Mouse (Mus musculus): ENCODE measurements around the gene BC147527.
A peak's percentile ranks its signal among the peaks of the same experiment; 100 is the strongest.
"Not testable (repeated sequence)": the region's sequence is repeated elsewhere in the genome, so short reads cannot be mapped to it uniquely, and the experiment has no call there.

Gene BC147527

GRCm38 (mm10) chr13:120299991-120300442 is at the start of gene BC147527:
Gene BC147527, plus strand, starts transcription at chr13:120300392.
- DNase-seq: no peak

GRCm38 (mm10) chr13:120251208-120251924 is 48.8 kb upstream of the BC147527 start:
- not testable (repeated sequence) for DNase-seq

GRCm38 (mm10) chr13:120258817-120259658 is 41.2 kb upstream of the BC147527 start:
- not testable (repeated sequence) for DNase-seq

GRCm38 (mm10) chr13:120259718-120260117 is 40.5 kb upstream of the BC147527 start:
- not testable (repeated sequence) for DNase-seq

DNA sequence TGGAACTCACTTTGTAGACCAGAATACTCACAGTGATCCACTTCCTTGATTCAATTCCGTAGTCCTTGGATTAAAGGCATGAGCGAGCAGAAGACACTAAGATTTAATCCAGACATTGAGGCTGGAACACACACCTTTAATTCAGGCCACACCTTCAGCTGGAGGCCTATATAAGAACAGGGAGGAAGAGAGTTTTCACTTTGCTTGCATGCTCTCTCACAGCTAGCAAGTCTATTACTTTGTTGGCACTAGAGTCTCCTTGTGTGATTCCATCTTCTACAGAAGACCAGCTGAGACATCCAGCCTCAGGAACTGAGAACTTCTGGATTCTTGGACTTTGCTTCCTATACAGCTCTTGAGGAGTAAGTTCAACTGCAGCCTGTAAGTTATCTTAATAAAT is 37.3 kb upstream of the BC147527 start, which contains the start of gene AF067061:
Gene AF067061, plus strand, starts transcription at position 245 of the 400 bp plus-strand sequence.
- DNase-seq: not testable (repeated sequence)

- DNase-seq: not testable (repeated sequence)
Observed at GRCm38 (mm10) chr13:120277837-120278236, 22.4 kb upstream of the BC147527 start.

- peak in 1 of 2 experiments; percentile 10 for DNase-seq
Observed at GRCm38 (mm10) chr13:120278784-120279183, 21.4 kb upstream of the BC147527 start.

DNA sequence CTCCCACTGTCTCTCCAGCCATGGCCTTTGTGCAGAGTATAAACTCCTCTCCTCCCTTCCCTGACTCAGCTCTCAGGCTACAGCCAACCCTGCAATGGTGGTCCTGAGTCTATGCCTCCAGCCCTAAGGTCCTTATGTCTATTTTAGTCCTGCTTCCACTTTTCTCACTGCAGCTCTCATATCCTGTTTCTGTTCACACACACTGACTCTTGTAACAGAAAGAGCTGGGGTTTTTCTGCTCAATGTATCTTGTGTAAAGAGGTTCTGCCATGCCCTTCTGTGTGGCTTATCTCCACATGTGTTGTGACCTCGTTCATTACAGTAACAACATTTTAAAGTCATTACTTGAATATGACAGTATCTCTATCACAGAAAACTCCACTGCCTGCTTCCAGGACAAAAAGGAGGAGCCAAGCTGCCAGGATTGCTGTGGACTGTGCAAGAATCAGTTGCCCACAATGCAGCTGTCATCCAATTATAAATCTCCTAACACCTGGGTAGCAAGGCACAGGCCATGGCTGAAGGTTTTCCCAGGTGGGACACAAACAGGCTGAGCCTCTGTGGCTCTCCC is 783 bp upstream of the BC147527 start:
- no peak for DNase-seq

DNA sequence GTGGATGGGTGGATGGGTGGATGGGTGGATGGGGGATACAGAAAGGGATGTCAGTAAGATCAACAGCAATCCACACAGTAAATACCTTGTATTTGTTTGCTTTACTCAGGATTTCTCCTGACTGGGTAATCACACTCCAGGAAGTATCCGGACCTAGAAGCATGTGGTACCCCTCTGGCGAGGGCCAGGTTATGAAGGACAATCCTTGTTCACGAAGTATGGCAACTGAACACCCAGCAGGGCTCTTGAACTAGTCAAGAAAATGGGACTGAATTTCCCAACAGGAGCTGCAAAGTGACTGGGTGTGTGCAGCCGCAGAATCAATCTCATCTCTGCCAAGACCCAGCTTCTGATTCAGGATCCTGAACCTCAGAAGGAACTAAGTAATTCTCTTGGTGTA is 661 bp downstream of the BC147527 start:
- DNase-seq: no peak

- no peak for DNase-seq
Observed at GRCm38 (mm10) chr13:120310749-120311148, 10.6 kb downstream of the BC147527 start.

DNA sequence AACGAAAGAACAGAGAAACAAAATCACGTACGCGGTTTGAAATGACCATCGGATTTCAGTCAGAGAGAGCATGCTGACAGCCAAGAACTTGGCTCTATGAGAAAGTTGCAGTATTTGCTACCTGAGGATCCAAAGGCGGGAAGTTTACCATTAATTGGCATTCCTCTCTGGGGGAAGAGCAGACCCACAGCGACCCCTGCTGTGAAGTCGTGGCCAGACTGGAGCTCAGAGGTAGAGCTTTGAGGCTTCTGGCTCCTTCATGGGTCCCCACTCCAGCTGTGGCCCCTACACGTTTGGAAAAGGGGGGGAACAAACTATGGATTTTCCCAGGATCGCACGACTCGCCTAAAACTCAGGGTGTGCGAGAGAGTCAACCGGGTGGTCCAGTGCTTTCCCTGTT is 13.4 kb downstream of the BC147527 start:
- peak in 1 of 2 experiments; percentile 5 for DNase-seq

- DNase-seq: not testable (repeated sequence)
Observed at GRCm38 (mm10) chr13:120316578-120316977, 16.4 kb downstream of the BC147527 start, which contains the start of gene Tcstv3. Gene Tcstv3, plus strand, starts transcription at chr13:120316878.

- no peak for DNase-seq
Observed at GRCm38 (mm10) chr13:120320183-120320582, 20.0 kb downstream of the BC147527 start.

GRCm38 (mm10) chr13:120320721-120321120 is 20.5 kb downstream of the BC147527 start:
- DNase-seq: no peak
